Mouse (Mus musculus): ENCODE results near the gene Cavin1. TPM values are rescaled to one million over a fixed set of nuclear protein-coding genes. Genes with fewer than 3 reads are reported as not detected.
"Not testable (repeated sequence)": the region's sequence is repeated elsewhere in the genome, so short reads cannot be mapped to it uniquely, and the experiment has no call there.

Gene Cavin1
- polyA plus RNA-seq (2015; fragmentation: Nextera tagmentation; extraction: Ambion mirVana), result 47.9 and 50.8 TPM in 2 replicates

DNA sequence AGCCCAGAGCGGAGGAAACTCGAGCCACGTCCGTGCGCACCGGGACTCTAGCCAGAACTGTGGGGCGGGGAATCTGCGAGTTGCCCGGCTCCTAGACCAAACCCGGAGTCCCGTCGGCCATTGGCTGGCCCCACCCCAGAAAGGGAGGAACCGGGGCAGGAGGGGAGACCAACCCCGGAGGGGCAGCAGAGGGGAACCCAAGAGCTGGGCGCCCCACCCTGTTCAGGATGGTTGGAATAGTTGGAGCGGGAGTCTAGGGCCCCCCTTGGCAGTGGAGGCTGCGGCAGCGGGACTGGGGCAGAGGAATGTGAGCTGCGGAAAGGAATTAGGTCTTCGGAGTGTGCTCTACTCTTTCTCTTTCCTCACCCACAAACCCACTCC is at the start of gene Cavin1:
Gene Cavin1 (minus strand): TSS at position 331 of the 381 bp plus-strand sequence.
- Histone ChIP-seq H3K4me2 (peak within 1 kb of the TSS; percentile 45), H3K4me3 (peak within 1 kb of the TSS; percentile 32), H3K9ac (peak within 1 kb of the TSS; percentile 9; the same call in 1 of the 2 replicates), H3K36me3 (replicated peaks) (no peaks in the 10 kb centered on the region), H3K27me3 (replicated peaks) (peaks cover 74% of the 10 kb centered on the region), H3K4me1 (peaks cover 17% of the 10 kb centered on the region), H3K9me3 (no peaks in the 10 kb centered on the region), H3K27ac (no peak within 1 kb of the TSS)
- 2% methylated on average over 20 of the region's 20 CpGs for WGBS
- ATAC-seq (replicated peaks), result no peak

DNA sequence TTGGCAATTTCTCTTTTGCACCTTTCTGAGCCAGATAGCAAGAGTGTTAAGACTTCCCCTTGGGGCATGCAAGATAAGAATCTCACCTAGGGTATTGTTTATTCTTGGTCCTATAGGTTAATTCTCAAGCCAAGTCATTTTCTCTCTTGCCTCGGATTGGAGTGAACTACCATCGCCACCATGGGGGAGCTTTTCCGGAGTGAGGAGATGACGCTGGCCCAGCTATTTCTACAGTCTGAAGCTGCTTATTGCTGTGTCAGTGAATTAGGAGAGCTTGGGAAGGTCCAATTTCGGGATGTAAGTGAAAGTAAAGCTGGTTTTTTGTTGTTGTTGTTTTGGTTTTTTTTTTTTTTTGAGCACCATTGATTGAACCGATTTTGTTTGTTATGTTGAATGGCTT is 41.0 kb upstream of the Cavin1 start:
- WGBS, result 76% methylated on average over 6 of the region's 6 CpGs
- H3K9ac ChIP-seq, result peak overlapping the region; percentile 79; the same call in 1 of the 2 replicates

DNA sequence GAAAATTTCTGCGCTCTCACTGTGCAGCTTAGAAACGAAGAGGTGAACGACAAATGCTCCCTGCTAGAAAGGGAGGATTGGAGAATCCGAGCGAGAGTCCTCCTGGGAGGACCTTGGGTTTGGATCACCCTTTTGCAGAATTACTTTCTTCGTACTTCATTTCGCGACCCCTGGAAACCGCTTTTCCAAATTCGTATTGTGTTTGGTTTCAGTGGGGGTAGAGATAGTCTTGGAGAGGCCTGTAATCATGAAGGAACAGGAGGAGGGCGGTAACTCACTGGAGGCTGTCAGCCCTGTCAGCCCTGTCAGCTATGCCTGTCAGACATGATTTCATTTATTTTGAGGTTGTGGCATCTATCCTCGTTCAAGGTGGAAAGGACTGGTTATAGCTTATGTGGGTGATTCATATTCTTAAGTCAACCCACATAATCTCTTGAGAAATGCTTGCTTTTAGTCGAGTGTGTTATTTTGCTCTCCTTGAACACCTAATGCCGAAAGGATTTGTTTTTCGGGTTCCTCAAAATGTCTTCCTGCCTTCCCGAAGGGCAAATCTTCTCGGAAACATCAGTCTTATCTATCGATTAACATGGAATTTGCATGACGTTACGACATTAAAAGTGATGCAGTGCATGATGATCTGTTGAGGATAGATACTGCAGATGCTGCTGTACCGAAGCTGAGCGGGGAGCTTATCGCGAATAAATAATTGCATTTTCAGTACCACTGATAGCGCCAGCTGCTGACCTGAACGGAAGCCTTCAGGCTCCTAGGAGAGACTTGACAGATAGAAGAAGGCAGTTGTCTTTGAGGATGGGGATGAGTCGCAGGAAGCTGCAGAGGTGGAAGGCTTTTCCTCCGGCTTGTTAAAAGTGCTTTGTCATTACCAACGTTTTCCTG is 39.4 kb upstream of the Cavin1 start:
- WGBS, result 4% methylated on average over 29 of the region's 29 CpGs
- peak overlapping the region; percentile 79 for H3K9ac ChIP-seq
- 0 out of 2 replicates have a peak, but pooled peaks cover 2% of the 10 kb centered on the region for H3K27me3 ChIP-seq (replicated peaks)
- H3K4me1 ChIP-seq, result peaks cover 37% of the 10 kb centered on the region
- no peaks in the 10 kb centered on the region for H3K9me3 ChIP-seq
- peak overlapping the region; percentile 73 for H3K4me3 ChIP-seq
- peak overlapping the region; percentile 72 for H3K4me2 ChIP-seq
- H3K36me3 ChIP-seq (replicated peaks), result 0 out of 2 replicates have a peak, but pooled peaks cover 4% of the 10 kb centered on the region
- ATAC-seq (replicated peaks), result peak; percentile 60
- H3K27ac ChIP-seq, result peak overlapping the region; percentile 91

More for the DNA sequence above, 41.0 kb upstream of the Cavin1 start:
- peaks cover 44% of the 10 kb centered on the region for H3K4me1 ChIP-seq
- H3K36me3 ChIP-seq (replicated peaks), result 0 out of 2 replicates have a peak, but pooled peaks cover 5% of the 10 kb centered on the region
- H3K27ac ChIP-seq, result no peak overlapping the region
- H3K9me3 ChIP-seq, result no peaks in the 10 kb centered on the region
- ATAC-seq (replicated peaks), result no peak
- H3K4me3 ChIP-seq, result peak overlapping the region; percentile 73
- H3K4me2 ChIP-seq, result peak overlapping the region; percentile 72
- H3K27me3 ChIP-seq (replicated peaks), result 0 out of 2 replicates have a peak, but pooled peaks cover 2% of the 10 kb centered on the region

DNA sequence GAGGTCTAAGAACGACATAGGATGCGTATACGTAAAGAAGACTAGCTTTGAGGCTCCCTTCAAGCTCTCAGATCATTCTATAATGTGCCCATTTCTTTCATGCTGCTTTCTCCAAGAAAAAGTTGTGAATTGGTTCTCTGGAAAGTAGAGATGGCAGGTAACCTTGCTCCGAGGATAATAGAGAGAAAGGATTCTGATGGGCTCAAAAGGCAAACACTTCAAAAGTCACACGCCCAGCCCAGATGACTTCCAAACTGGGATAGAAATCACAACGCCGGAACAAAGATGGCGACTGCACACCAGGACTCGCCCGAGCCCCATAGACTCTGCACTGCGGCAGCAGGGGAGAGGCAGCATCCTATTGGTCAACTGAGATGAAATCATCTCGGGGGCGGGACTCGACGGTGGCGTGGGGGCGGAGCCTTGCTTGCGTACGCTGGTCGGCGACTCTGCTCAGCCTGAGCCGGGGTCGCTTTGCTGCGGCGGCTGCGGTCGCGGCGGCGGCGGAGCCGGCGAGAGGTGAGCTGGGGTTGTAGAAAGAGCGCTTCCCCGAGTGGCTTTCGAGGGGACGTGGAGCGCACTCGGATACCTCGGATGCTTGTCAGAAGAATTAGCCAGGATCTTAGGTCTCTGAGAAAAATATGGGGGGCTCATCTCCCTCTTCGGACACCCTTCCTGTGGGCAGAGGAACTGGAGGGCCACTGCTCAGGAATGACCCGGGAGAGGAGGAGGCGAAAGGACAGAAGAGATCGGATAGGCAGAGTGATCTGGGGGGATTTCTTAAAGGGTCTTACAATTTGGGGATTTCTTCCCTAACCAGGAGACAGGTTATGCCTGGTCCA is 38.6 kb upstream of the Cavin1 start, which contains the start of gene Atp6v0a1:
Gene Atp6v0a1 (plus strand): TSS at position 407 of the 842 bp plus-strand sequence.
- 0 out of 2 replicates have a peak, but pooled peaks cover 2% of the 10 kb centered on the region for H3K27me3 ChIP-seq (replicated peaks)
- ATAC-seq (replicated peaks), result peak; percentile 100
- no peaks in the 10 kb centered on the region for H3K9me3 ChIP-seq
- peaks cover 35% of the 10 kb centered on the region for H3K4me1 ChIP-seq
- under 1% methylated on average over 43 of the region's 44 CpGs for WGBS
- H3K4me2 ChIP-seq, result peak within 1 kb of the TSS; percentile 72
- peak within 1 kb of the TSS; percentile 79 for H3K9ac ChIP-seq
- no peaks in the 10 kb centered on the region for H3K36me3 ChIP-seq (replicated peaks)
- peak within 1 kb of the TSS; percentile 91 for H3K27ac ChIP-seq
- H3K4me3 ChIP-seq, result peak within 1 kb of the TSS; percentile 73

DNA sequence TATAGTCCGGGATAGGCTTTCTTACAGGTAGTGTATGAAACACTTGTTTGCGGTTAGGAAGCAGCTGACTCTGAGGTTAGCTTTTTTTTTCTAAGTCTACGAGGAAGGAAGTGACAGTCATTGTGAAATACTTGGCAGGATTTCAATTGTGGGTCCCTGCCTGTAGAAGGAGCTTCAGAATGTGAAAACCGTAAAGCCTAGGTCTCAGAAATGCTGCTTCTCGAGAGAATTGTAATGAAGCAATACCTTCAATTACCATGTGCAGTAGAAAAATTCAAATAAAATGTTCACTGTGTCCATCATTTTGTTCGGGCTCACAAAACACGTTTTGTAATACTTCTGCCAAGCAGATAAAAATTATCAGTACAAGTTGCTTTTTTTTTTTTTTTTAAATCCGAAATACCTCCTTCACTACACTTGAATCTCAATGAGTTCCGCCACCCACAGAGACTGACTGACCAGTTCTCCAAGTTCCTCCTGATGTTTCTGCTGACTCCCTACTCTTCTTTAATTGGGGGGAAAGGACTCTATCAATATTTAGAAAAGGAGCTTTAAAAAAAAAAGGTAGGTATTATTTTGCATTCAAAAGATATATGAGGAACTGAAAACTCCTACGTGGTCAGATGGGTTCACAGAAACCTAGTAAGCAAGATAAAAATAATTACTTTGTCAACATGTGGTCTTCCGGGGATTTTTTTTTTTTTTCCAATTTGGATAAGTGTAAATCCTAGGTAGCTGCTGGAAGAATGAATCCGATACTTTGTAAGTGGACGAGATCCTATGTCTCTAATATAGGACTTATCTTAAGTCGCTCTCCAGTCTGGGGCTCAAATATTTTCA is 37.7 kb upstream of the Cavin1 start:
- no peak; the same call in 1 of the 2 replicates for ATAC-seq (replicated peaks)
- Histone ChIP-seq H3K4me3 (peak overlapping the region; percentile 73), H3K27ac (peak overlapping the region; percentile 91), H3K27me3 (replicated peaks) (0 out of 2 replicates have a peak, but pooled peaks cover 2% of the 10 kb centered on the region), H3K36me3 (replicated peaks) (no peaks in the 10 kb centered on the region), H3K9me3 (no peaks in the 10 kb centered on the region), H3K4me1 (peaks cover 29% of the 10 kb centered on the region), H3K4me2 (peak overlapping the region; percentile 72), H3K9ac (peak overlapping the region; percentile 37; the same call in 1 of the 2 replicates)
- WGBS, result 47% methylated on average over 14 of the region's 14 CpGs

DNA sequence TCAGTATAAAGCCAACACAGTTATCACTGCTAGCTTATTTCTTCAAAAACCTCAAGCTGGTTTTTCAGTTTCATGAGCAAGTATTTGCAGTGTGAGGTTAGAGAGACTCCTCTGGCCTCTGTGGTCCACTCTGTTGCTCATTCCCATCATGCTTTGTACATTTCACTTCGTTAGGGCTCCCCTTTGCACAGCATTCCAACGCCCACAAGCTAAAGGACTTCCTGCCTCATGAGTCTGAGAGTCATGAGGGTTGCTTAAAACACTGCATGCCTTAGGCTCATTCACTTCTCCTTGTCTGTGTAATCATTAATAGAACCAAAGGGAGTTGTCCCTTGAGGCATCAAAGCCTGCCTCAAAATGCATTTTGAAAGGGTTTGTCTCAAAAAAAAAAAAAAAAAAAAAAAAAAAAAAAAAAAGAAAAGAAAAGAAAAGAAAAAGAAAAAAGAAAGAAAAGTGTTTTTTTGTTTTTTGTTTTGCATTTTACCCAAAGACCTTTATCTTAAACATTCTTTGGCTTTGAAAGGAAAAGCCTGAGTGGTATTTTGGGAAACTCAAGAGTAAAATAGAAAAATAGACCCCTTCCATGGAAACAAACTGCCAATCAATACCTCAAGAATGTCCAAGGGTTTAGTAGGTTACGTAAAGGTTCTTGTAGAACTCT is 32.5 kb upstream of the Cavin1 start:
- H3K9ac ChIP-seq, result no peak overlapping the region
- ATAC-seq (replicated peaks), result no peak
- H3K4me1 ChIP-seq, result peaks cover 2% of the 10 kb centered on the region; the same call in 1 of the 2 replicates
- no peak overlapping the region for H3K27ac ChIP-seq
- no peaks in the 10 kb centered on the region for H3K36me3 ChIP-seq (replicated peaks)
- peaks cover 2% of the 10 kb centered on the region; the same call in 1 of the 2 replicates for H3K27me3 ChIP-seq (replicated peaks)
- H3K9me3 ChIP-seq, result no peaks in the 10 kb centered on the region
- WGBS, result 53% methylated on average over 3 of the region's 3 CpGs
- no peak overlapping the region for H3K4me3 ChIP-seq
- no peak overlapping the region for H3K4me2 ChIP-seq

DNA sequence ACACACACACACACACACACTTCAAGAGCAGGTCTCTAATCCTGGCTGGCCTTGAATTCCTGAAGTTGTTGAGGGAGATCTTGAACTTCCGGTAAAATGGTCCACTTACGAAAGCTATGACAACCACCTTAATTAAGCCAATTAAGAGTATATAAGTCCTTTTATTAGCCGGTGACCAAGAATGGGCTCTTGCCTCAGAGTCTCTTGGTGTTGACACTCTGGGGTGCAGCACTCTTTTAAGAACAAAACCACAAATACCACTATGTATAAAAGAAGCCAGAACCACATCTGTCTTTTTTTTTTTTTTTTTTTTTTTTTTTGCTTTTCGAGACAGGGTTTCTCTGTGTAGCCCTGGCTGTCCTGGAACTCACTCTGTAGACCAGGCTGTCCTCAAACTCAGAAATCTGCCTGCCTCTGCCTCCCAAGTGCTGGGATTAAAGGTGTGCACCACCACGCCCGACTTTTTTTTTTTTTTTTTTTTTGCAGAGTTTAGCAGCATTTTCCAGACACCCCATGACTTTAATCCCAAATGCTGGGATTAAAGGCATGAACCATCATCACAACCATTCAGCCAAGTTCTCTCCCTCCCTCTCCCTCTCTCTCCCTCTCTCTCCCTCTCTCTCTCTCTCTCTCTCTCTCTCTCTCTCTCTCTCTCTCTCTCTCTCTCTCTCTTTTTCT is 31.3 kb upstream of the Cavin1 start:
- ATAC-seq (replicated peaks); H3K9ac ChIP-seq: not testable (repeated sequence)
- 69% methylated on average over 4 of the region's 6 CpGs for WGBS

DNA sequence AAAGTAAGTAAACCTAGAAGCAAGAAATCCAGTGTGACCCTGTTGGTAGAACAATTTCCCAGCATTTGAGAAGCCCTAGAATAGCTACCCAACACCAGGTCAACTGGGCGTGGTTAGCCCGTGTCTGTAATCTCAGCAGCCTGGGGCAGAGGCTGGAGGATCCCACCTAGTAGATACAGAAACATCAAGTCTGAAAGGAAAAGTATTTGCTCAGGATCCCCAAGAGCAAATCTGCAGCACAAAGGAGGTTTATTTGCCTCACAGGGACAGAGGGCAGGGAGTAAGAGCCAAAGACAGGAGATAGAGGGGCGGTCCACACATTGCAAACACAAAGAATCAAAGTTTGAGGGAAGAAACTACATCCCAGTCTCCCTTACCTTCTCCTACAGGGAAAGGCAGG is 28.6 kb upstream of the Cavin1 start:
- Histone ChIP-seq H3K4me1 (no peaks in the 10 kb centered on the region), H3K4me3 (no peak overlapping the region), H3K9me3 (no peaks in the 10 kb centered on the region), H3K9ac (no peak overlapping the region), H3K36me3 (replicated peaks) (no peaks in the 10 kb centered on the region), H3K4me2 (no peak overlapping the region), H3K27ac (no peak overlapping the region), H3K27me3 (replicated peaks) (no peaks in the 10 kb centered on the region; the same call in 1 of the 2 replicates)
- ATAC-seq (replicated peaks), result no peak
- 68% methylated on average over 3 of the region's 3 CpGs for WGBS

More for the DNA sequence above, 31.3 kb upstream of the Cavin1 start:
- not testable (repeated sequence) for H3K4me1 ChIP-seq; H3K27me3 ChIP-seq (replicated peaks); H3K9me3 ChIP-seq; H3K4me2 ChIP-seq; H3K4me3 ChIP-seq; H3K27ac ChIP-seq; H3K36me3 ChIP-seq (replicated peaks)

DNA sequence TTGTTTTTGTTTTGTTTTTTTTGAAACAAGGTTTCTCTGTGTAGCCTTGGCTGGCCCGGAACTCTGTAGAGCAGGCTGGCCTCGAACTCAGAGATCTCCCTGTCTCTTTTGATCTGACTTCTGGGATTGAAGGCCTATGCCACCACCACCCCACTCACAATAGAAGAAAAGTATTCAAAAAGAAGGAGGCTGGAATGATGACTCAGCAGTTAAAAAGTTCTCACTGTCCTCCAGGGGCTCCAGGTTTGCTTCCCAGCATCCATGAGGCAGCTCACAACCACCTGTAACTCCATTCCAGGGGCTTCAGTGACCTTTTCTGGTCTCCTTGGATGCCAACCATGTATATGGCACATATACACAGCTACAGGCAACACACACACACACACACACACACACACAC is 28.1 kb upstream of the Cavin1 start:
- H3K36me3 ChIP-seq (replicated peaks), result no peaks in the 10 kb centered on the region
- H3K9ac ChIP-seq, result no peak overlapping the region
- H3K27me3 ChIP-seq (replicated peaks), result no peaks in the 10 kb centered on the region; the same call in 1 of the 2 replicates
- H3K9me3 ChIP-seq, result no peaks in the 10 kb centered on the region
- no peak overlapping the region for H3K4me2 ChIP-seq
- no peaks in the 10 kb centered on the region for H3K4me1 ChIP-seq
- H3K4me3 ChIP-seq, result no peak overlapping the region
- no peak for ATAC-seq (replicated peaks)
- WGBS, result 78% methylated on average over 2 of the region's 2 CpGs
- no peak overlapping the region for H3K27ac ChIP-seq

DNA sequence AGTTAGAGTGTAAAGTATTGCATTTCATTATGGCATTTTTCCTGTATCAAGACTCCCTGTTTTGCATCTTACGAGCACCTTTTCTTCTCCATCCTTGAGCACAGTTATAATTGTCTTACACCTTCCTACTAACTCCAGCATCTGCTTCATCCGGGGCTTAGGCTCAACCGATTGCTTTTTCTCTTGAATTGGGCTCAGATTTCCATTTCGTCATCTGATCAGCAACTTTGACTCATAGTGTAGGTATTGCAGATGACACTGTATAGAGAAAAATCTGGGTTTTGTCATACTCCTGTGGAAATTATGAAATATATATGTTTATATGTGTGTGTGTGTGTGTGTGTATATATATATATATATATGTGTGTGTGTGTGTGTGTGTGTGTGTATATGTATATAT is 25.8 kb upstream of the Cavin1 start:
- no peak for ATAC-seq (replicated peaks)
- no peak overlapping the region for H3K4me2 ChIP-seq
- no peaks in the 10 kb centered on the region for H3K9me3 ChIP-seq
- H3K4me1 ChIP-seq, result no peaks in the 10 kb centered on the region
- 91% methylated on average over 4 of the region's 4 CpGs for WGBS
- no peak overlapping the region for H3K4me3 ChIP-seq
- no peaks in the 10 kb centered on the region; the same call in 1 of the 2 replicates for H3K27me3 ChIP-seq (replicated peaks)
- H3K27ac ChIP-seq, result no peak overlapping the region
- no peaks in the 10 kb centered on the region for H3K36me3 ChIP-seq (replicated peaks)
- no peak overlapping the region for H3K9ac ChIP-seq

All from midbrain, embryonic 15.5 days (tissue).